Mouse (Mus musculus) neural tube, embryonic 12.5 days (tissue): ENCODE results near the gene Cela1. TPM values are rescaled to one million over a fixed set of nuclear protein-coding genes. Genes with fewer than 3 reads are reported as not detected.

Experiments used
- ATAC-seq: fragments of 200-750 bp; cut with Nextera tagmentation; 2 replicates; pipeline ENCODE4 v1.8.0; 2017; ENCODE audit warnings: low read depth, mild to moderate bottlenecking, moderate TSS enrichment, moderate library complexity; ENCODE audit not compliant: low FRiP score
- H3K27ac ChIP-seq: fragments of 300-500 bp; sonication (generic); 2 replicates; pipeline ENCODE4 v1.5.1; 2016
- H3K27me3 ChIP-seq: fragments of 300-500 bp; sonication (generic); replicated peaks from 2 replicates; pipeline ENCODE4 v1.6.1; 2016; ENCODE audit warnings: mild to moderate bottlenecking
- H3K36me3 ChIP-seq: fragments of 300-500 bp; sonication (generic); 2 replicates; pipeline ENCODE4 v1.6.1; 2016; ENCODE audit warnings: mild to moderate bottlenecking
- H3K4me1 ChIP-seq: fragments of 300-500 bp; sonication (generic); 2 replicates; pipeline ENCODE4 v1.6.1; 2016
- H3K4me2 ChIP-seq: fragments of 300-500 bp; sonication (generic); replicated peaks from 2 replicates; pipeline ENCODE4 v1.6.1; 2016; ENCODE audit warnings: mild to moderate bottlenecking
- H3K4me3 ChIP-seq: fragments of 300-500 bp; sonication (generic); 2 replicates; pipeline ENCODE4 v1.5.1; 2016
- H3K9ac ChIP-seq: fragments of 300-500 bp; sonication (generic); 2 replicates; pipeline ENCODE4 v1.6.1; 2016; ENCODE audit warnings: mild to moderate bottlenecking
- H3K9me3 ChIP-seq: fragments of 300-500 bp; sonication (generic); 2 replicates; pipeline ENCODE4 v1.6.1; 2016; ENCODE audit warnings: mild to moderate bottlenecking
- WGBS: fragments of 180-500 bp; shearing (Covaris S2); methylation state at CpG from one replicate; pipeline ENCODE4 v1.1.7; 2016; 5-methylcytosine and 5-hydroxymethylcytosine counted together
- polyA plus RNA-seq: library from polyadenylated mRNA; unstranded; fragments of >200 nt; fragmentation: Nextera tagmentation; extraction: Ambion mirVana; gene quantifications from 2 replicates; pipeline ENCODE4 v1.2.1, GENCODE M21; 2016

Gene Cela1
- polyA plus RNA-seq = 2.7 and 3.4 TPM in 2 replicates

- no peak for ATAC-seq
- H3K27me3 ChIP-seq = no peaks in the 10 kb centered on the region
- 76% methylated on average over 8 of the region's 8 CpGs for WGBS
- no peaks in the 10 kb centered on the region for H3K36me3 ChIP-seq
- H3K4me1 ChIP-seq = peaks cover 10% of the 10 kb centered on the region
- H3K9me3 ChIP-seq = peaks cover 6% of the 10 kb centered on the region; the same call in 1 of the 2 replicates
- H3K9ac ChIP-seq = no peak within 1 kb of the TSS
- no peak within 1 kb of the TSS for H3K4me3 ChIP-seq
- no peak within 1 kb of the TSS; the same call in 1 of the 2 replicates for H3K4me2 ChIP-seq
- no peak within 1 kb of the TSS for H3K27ac ChIP-seq
Measured at GRCm38 (mm10) chr15:100687430-100687971, at the start of gene Cela1. Gene Cela1, minus strand, starts transcription at chr15:100687921.

GRCm38 (mm10) chr15:100735953-100736300 is 48.2 kb upstream of the Cela1 start:
- Histone ChIP-seq H3K4me3 (no peak overlapping the region), H3K27me3 (peaks cover 8% of the 10 kb centered on the region), H3K27ac (no peak overlapping the region), H3K4me2 (no peak overlapping the region), H3K9me3 (no peaks in the 10 kb centered on the region), H3K9ac (no peak overlapping the region), H3K4me1 (no peaks in the 10 kb centered on the region), H3K36me3 (no peaks in the 10 kb centered on the region)
- 87% methylated on average over 9 of the region's 9 CpGs for WGBS
- no peak for ATAC-seq

DNA sequence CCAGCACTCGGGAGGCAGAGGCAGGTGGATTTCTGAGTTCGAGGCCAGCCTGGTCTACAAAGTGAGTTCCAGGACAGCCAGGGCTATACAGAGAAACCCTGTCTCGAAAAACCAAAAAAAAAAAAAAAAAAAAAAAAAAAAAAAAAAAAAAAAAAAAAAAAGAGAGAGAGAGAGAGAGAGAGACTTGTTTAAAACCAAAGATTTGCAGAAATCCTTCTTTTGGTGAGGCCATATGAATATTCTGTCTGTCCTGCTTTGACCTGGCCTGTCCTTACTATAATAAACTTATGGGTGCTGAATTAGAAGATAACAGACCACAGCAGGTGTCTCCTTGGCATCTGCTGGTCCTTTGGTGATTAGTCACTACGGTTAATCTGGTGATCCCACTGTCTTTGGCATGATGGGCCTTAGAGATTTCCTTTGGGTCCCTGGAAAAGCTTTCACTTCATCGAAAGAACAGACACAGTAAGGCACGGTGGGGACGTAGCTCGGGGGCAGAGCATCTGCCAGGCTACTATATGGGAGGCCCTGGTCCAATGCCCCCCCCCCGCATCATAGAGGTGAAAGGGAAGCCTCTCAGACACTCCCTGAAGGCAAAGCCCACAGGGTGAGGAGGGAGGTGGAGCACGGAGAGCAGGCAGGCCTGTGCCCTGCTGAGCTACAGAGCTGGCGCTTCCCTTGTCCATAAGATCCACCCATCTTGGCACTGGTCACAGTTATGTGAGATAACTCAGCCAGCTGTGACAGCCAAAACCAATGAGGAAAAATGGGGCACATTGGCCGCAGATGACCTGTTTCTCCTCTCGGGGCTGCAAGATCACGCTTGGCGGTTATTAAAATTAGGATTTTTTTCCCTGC is 47.6 kb upstream of the Cela1 start:
- Histone ChIP-seq H3K4me1 (no peaks in the 10 kb centered on the region), H3K4me2 (no peak overlapping the region), H3K4me3 (no peak overlapping the region), H3K9me3 (no peaks in the 10 kb centered on the region), H3K9ac (no peak overlapping the region), H3K27me3 (peaks cover 14% of the 10 kb centered on the region), H3K36me3 (no peaks in the 10 kb centered on the region), H3K27ac (no peak overlapping the region)
- 88% methylated on average over 14 of the region's 15 CpGs for WGBS
- ATAC-seq = no peak

DNA sequence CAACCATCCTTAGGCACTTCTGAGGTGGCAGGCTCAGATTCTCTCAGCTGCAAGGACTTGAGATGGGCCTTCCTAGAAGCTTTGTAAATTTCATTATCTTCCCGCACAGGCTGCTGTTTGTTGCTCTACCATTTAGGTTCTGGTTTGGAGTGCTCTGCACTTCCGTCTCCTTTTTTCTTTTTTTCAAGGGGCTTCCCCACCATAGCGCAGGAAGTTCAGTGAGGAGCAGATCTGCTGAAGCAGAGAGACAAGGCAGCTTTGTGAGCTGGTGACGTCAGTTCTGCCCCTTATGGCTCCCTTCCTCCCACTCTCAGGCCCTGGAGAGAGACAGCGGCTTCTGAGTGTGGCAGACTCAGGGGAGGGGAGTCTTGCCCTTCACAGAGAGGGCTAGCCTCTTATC is 44.9 kb upstream of the Cela1 start:
- Histone ChIP-seq H3K4me3 (no peak overlapping the region), H3K4me1 (peaks cover 10% of the 10 kb centered on the region), H3K9me3 (no peaks in the 10 kb centered on the region), H3K27me3 (peaks cover 41% of the 10 kb centered on the region), H3K9ac (no peak overlapping the region), H3K36me3 (no peaks in the 10 kb centered on the region), H3K4me2 (no peak overlapping the region), H3K27ac (no peak overlapping the region)
- ATAC-seq = no peak
- 41% methylated on average over 5 of the region's 5 CpGs for WGBS

DNA sequence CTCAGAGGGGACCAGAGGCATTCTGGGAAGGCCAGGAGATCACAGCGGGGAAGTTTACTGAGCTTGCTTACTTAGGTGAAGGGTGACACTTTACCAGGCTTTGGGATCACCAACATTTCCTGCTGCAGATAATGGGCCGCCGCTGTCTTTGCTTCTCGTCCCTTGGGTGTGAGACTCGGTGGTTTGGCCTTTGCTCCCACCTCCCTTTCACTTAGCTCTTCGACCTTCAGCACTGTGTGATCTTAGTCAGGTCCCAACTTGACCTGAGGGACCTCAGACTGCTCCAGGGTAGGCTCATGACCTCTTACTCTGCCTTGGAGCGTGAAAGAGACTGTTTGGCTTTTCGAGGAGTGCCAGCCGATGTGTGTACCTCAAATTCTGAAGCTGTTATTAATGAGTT is 43.4 kb upstream of the Cela1 start:
- Histone ChIP-seq H3K27me3 (peaks cover 46% of the 10 kb centered on the region), H3K9ac (no peak overlapping the region), H3K4me3 (no peak overlapping the region), H3K27ac (no peak overlapping the region), H3K4me1 (peaks cover 10% of the 10 kb centered on the region), H3K9me3 (no peaks in the 10 kb centered on the region), H3K4me2 (no peak overlapping the region), H3K36me3 (no peaks in the 10 kb centered on the region)
- 47% methylated on average over 9 of the region's 9 CpGs for WGBS
- no peak for ATAC-seq

DNA sequence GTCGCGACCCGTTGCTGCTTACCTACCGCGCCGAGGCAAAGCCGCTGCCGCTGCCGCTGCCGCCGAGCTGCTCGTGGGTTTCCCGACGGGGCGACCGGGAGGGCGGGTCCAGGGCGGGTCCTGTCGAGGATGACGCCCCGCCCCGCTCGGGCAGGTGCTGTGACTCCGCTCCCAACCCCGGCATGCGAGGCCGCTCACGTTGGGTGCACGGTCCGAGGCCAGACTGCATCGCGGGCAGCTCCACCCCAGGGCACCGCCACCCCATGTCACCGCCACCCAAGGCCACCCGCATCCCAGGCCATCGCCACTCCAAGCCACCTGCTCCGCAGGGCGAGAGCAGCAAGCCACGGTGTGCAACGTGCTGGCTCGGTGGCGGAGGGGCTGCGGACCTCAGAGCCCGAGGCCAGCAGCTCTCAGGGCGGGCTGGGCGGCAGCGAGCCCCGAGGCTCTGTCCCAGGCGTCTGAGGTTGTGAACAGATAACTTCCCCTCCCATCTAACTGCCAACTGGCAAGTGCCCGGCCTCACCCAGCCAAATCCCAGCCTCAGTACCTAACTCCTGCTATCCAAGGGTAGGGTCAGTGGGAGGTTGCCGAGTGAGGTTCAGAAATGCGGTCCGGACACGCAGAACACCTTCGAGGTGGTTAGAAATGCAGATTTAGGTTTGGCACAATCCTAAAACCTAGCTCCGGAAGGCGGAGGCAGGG is 41.7 kb upstream of the Cela1 start, which contains the start of gene Galnt6:
Gene Galnt6 (minus strand): TSS at position 96 of the 705 bp plus-strand sequence.
- peaks cover 46% of the 10 kb centered on the region for H3K27me3 ChIP-seq

GRCm38 (mm10) chr15:100728586-100728985 is 40.9 kb upstream of the Cela1 start:
- ATAC-seq = no peak
- no peaks in the 10 kb centered on the region for H3K9me3 ChIP-seq
- peak overlapping the region; percentile 34 for H3K4me3 ChIP-seq
- H3K9ac ChIP-seq = 0 out of 2 replicates have a peak overlapping the region, but pooled peaks have one; percentile 29
- peak overlapping the region; percentile 69 for H3K4me2 ChIP-seq
- H3K27ac ChIP-seq = no peak overlapping the region
- H3K27me3 ChIP-seq = peaks cover 46% of the 10 kb centered on the region
- peaks cover 10% of the 10 kb centered on the region for H3K4me1 ChIP-seq
- 20% methylated on average over 9 of the region's 9 CpGs for WGBS
- H3K36me3 ChIP-seq = no peaks in the 10 kb centered on the region

More for the DNA sequence above, 41.7 kb upstream of the Cela1 start, which contains the start of gene Galnt6:
- Histone ChIP-seq H3K36me3 (no peaks in the 10 kb centered on the region), H3K4me2 (peak within 1 kb of the TSS; percentile 69), H3K4me1 (peaks cover 10% of the 10 kb centered on the region), H3K27ac (no peak within 1 kb of the TSS), H3K9ac (peak within 1 kb of the TSS; percentile 29), H3K4me3 (peak within 1 kb of the TSS; percentile 34), H3K9me3 (no peaks in the 10 kb centered on the region)
- ATAC-seq = 0 out of 2 replicates have a peak, but pooled peaks have one; percentile 13
- WGBS = 4% methylated on average over 56 of the region's 57 CpGs

- no peak for ATAC-seq
- peaks cover 10% of the 10 kb centered on the region for H3K4me1 ChIP-seq
- peaks cover 46% of the 10 kb centered on the region for H3K27me3 ChIP-seq
- H3K27ac ChIP-seq = no peak overlapping the region
- 83% methylated on average over 11 of the region's 11 CpGs for WGBS
- no peak overlapping the region for H3K4me2 ChIP-seq
- H3K9me3 ChIP-seq = no peaks in the 10 kb centered on the region
- H3K9ac ChIP-seq = no peak overlapping the region
- H3K4me3 ChIP-seq = no peak overlapping the region
- H3K36me3 ChIP-seq = no peaks in the 10 kb centered on the region
Measured at GRCm38 (mm10) chr15:100727834-100728233, 40.1 kb upstream of the Cela1 start.

DNA sequence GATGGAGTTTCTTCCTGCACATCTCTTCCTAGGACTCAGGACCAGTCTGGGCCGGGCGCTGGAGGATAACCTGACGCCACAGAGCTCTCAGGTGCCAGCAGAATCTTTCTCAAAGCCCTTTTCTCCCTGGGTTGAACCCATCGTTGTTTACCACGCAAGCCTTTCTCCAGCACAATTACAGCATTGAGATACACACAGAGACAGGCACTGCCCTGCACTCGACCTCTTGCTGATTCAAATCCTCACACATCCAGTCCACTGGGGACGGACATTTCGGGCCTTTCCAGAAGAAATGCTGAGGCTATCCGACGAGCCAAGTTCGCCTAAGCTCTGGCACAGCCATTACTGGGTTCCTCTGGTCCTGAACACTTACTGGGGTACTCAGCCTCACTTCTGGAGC is 39.0 kb upstream of the Cela1 start:
- Histone ChIP-seq H3K9me3 (no peaks in the 10 kb centered on the region), H3K36me3 (no peaks in the 10 kb centered on the region), H3K4me1 (peaks cover 10% of the 10 kb centered on the region), H3K4me2 (no peak overlapping the region), H3K4me3 (no peak overlapping the region), H3K27ac (no peak overlapping the region), H3K27me3 (peaks cover 41% of the 10 kb centered on the region), H3K9ac (no peak overlapping the region)
- WGBS = 86% methylated on average over 11 of the region's 11 CpGs
- ATAC-seq = no peak

DNA sequence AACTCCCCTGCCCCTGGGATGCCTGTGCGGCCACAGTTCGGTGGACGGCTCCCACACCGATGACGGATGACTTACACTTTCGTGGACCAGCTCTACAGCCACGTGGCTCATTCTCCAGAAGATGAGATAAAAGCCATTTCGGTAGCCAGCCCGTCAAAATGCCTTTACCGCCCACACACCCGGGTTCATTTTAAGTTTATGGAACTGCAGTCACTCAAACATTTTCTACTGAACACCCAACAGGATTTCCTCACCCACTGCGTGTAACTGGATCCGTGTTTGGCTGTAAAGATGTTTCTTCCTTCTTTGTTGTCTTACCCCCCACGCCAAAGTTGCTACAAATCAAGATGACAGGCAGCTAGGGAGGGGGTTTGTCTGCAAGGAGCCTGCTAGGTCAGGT is 35.8 kb upstream of the Cela1 start:
- 75% methylated on average over 14 of the region's 14 CpGs for WGBS
- no peak overlapping the region for H3K9ac ChIP-seq
- ATAC-seq = no peak
- H3K4me1 ChIP-seq = no peaks in the 10 kb centered on the region
- no peak overlapping the region for H3K4me3 ChIP-seq
- H3K4me2 ChIP-seq = no peak overlapping the region
- peaks cover 14% of the 10 kb centered on the region for H3K27me3 ChIP-seq
- H3K36me3 ChIP-seq = no peaks in the 10 kb centered on the region
- H3K27ac ChIP-seq = no peak overlapping the region
- no peaks in the 10 kb centered on the region for H3K9me3 ChIP-seq

DNA sequence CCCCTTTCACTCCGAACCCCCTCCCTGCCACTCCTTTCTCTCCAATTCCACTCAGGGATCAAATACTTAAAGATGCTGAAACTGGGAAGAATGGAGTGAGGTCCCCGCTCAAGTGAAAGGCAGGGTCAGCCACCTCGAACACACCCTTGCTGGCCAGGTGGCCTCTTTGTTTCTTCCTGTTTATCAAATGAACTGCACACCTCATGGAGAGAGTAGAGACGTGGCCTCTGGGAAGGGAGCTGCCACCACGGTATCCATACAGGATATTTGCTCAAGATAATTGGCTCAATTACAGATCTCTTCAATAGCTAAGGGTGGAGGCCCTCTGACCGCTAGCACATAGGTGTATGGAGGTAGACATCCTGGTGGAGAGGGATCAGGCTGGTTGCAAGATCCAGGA is 34.8 kb upstream of the Cela1 start:
- no peak overlapping the region for H3K27ac ChIP-seq
- H3K27me3 ChIP-seq = peaks cover 5% of the 10 kb centered on the region
- H3K9ac ChIP-seq = no peak overlapping the region
- H3K9me3 ChIP-seq = no peaks in the 10 kb centered on the region
- no peak overlapping the region for H3K4me3 ChIP-seq
- no peak for ATAC-seq
- H3K4me2 ChIP-seq = no peak overlapping the region
- no peaks in the 10 kb centered on the region for H3K4me1 ChIP-seq
- no peaks in the 10 kb centered on the region for H3K36me3 ChIP-seq
- WGBS = 79% methylated on average over 6 of the region's 6 CpGs

GRCm38 (mm10) chr15:100722026-100722425 is 34.3 kb upstream of the Cela1 start:
- Histone ChIP-seq H3K27ac (no peak overlapping the region), H3K36me3 (no peaks in the 10 kb centered on the region), H3K4me1 (no peaks in the 10 kb centered on the region), H3K4me3 (no peak overlapping the region), H3K27me3 (no peaks in the 10 kb centered on the region; the same call in 1 of the 2 replicates), H3K4me2 (no peak overlapping the region), H3K9me3 (no peaks in the 10 kb centered on the region), H3K9ac (no peak overlapping the region)
- ATAC-seq = no peak
- WGBS = 74% methylated on average over 4 of the region's 4 CpGs
